Mouse (Mus musculus) large intestine, adult 2 months (tissue): ENCODE results near the gene Ercc2. TPM values are rescaled to one million over a fixed set of nuclear protein-coding genes. Genes with fewer than 3 reads are reported as not detected.

Experiments
- DNase-seq: peaks from one replicate; pipeline ENCODE4 v3.0.0-alpha.2; 2012; ENCODE audit warnings: low read depth, low spot score
- WGBS: fragments of 180-500 bp; shearing (Covaris S2); methylation state at CpG from one replicate; pipeline ENCODE4 v1.1.7; 2018; 5-methylcytosine and 5-hydroxymethylcytosine counted together
- polyA plus RNA-seq: library from polyadenylated mRNA; depleted of rRNA; stranded (reverse); fragments of >200 nt; gene quantifications from 2 replicates; pipeline ENCODE4 v1.2.3, GENCODE M21; 2012; rRNA removed

Gene Ercc2
- polyA plus RNA-seq = 28.7 and 36.5 TPM in 2 replicates

DNA sequence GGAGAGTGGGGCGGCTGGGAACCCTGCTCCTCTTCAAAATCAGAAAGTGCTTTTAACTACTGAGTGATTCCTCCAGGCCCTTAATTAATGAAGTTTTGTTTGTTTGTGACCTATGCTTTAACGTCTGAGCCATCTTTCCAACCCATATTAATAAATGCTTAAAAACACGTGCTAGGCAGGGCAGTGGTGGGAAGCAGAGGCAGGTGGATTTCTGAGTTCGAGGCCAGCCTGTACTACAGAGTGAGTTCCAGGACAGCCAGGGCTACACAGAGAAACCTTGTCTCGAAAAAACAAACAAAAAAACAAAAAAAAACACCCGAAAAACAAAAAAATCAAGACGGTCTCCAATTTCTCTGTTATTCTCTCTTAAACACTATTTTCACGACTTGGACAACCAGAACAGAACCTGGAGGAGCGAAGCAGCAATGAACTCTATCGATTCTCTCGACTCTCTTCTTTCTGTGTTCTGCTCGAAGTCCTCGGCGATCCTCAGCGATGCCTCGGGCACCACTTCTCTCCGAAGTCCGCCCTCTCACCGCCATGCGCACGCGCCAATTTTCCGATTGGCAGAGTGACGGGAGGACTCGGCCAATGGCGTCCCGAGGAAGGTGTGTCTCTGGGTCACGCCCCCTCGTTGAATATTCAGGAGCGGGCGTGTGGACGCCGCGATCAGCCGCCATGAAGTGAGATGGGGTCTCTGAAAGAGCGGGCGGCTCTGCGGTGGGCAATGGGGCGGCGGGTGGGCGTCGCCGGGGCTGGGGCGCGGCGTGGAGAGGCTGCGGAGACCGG is at the start of gene Ercc2:
Gene Ercc2 (plus strand): TSS at position 634 of the 789 bp plus-strand sequence.
- WGBS = 6% methylated on average over 40 of the region's 48 CpGs
- DNase-seq = peak; percentile 99

DNA sequence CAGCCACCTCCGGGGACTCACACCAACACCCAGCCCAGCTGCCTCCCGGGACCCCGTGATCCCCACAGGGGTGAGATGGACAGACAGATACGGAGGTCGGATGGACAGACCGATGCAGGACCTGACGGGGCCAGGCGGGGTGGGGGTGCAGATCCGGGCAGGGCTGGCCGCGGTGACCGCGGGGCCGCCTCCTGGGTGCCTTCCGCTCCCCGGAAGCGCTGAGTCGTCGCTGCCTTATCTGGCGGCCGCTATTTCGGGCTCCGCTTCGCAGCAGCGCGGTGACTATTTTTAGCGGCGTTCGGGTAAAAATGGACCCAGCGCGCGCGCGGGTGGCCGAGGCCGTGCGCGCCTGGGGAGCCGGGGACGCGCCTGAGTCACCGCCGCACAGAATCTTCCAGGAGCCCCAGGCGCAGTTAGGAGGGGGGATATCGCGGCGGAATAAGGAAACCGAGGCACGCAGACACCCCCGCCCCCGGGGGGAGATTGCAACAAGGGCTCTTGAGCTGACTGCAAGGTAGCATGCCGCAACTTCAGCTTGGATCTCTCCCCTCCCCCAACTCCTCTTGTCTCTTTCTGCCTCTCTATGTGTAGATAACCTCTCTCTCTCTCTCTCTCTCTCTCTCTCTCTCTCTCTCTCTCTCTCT is 49.0 kb upstream of the Ercc2 start:
- no peak for DNase-seq
- WGBS = under 1% methylated on average over 52 of the region's 52 CpGs

DNA sequence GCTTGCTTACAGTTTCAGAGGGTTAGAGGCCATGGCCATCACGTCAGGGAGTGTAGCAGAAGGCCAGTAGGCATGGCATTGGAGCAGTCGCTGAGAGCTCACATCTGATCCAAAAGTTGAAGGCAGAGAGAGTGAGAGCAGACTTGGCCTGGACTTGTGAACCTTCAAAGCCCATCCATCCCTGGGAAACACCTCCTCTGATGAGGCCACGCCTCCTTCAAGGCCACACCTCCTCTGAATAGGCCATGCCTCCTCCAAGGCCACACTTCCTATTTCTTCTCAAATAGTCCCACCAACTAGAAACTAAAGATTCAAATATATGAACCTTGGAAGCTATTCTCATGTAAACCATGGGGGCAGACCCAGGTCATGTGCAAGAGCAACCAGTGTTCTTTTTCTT is 46.2 kb upstream of the Ercc2 start:
- DNase-seq = no peak
- WGBS = 42% methylated on average over 3 of the region's 3 CpGs

DNA sequence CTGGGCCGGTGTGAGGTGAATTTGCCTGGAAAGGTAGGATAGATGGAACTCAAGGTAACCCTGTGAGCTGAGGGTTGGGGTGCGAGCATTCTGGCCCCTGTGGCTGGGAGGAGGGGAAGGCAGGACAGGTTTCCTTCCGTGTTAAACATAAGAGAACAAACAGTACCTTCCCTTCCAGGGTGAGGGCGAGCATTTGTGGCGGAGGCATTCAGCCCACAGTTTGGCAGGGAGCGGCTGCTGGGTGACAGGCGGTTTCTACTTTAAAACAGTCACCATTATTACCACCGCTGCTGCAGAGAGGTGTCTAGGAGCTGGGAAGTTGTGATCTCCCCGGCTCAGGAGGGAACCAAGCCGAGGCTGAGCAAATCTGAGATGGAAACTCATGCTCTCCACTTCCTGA is 44.7 kb upstream of the Ercc2 start:
- WGBS = 42% methylated on average over 10 of the region's 10 CpGs
- DNase-seq = no peak

DNA sequence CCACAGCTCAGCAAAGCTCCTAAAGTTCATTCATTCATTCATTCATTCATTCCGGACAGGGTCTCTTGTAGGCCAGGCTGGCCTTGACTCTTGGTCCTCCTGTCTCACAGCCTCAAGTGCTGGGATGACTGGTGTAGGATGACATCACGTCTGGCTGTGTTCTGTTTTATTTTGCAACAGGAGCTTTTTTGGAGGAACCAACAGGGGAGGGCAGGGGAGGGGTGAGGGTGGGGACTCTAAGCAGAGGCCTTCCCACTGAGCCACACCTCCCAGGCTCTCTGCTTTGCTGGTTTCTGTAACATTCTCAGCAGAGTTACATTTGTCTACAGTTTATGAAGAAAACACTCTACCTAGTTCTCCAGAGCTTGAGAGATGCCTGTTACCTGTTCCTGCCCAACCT is 43.8 kb upstream of the Ercc2 start:
- WGBS = 66% methylated on average over 2 of the region's 2 CpGs
- DNase-seq = no peak

DNA sequence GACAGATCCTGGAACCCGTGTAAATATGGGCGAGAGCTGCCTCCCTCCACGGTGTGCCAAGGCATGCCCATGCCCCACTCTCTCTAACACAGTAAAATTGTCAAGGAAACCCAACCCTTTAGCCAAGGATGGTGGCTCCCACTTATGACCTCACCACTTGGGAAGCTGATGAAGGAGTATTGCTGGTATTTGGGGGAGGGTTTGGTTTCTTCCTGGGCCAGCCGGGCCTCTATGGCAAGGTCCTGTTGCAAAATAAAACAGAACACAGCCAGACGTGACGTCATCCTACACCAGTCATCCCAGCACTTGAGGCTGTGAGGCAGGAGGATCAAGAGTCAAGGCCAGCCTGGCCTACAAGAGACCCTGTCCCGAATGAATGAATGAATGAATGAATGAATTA is 43.2 kb upstream of the Ercc2 start:
- 50% methylated on average over 7 of the region's 7 CpGs for WGBS

DNA sequence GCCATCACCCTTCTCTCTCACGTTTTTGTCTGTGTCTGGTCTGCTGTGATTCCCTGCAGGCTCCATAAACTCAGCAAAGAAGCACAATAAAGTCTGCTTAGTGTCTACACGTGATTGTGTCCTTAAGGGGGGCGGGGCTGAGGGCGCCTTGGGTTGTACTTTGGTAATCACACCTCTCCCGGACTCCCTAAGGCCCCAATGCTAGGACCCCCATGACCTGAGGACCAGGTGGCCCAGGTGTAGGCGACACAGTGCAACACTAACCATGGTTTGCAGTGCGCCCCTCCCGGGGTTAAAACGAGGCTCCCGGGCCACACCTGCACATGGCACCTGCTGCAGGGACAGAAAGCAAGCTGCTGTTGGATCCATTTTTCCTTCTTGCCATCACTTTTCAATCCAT is 40.6 kb upstream of the Ercc2 start:
- 12% methylated on average over 10 of the region's 10 CpGs for WGBS
- no peak for DNase-seq

More for the DNA sequence above, 43.2 kb upstream of the Ercc2 start:
- no peak for DNase-seq

DNA sequence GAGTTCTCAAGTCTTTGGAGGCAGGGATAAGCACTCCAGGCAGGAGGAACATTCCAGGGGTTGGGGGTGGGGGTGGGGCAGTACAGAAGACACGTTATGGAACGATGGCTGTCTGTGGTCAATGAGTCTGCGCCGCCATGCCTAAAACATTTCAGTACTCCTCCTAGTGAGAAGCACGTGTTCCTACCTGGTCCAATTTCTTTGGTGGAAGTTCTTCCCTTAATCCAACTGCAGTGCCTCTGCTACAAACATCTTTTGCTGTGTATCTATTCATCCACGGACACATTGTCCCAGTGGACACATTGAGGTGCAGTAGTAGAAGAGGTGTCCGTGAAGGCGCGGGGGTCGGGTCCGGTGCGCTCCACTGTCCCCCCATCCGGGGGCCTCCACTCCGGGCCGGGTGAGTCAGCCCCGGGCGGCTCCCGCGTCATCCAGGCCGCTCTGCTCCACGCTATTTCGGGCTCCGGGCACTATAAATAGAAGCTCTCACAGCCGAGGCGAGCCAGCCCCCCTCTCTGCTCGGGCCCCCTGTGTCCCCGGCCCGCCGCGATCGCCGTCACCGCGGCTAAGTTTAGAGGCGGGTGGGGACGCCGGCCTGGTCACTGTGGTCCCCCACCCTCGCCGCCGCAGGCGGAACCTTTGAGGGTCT is 39.9 kb upstream of the Ercc2 start:
- DNase-seq = no peak
- 2% methylated on average over 41 of the region's 41 CpGs for WGBS

DNA sequence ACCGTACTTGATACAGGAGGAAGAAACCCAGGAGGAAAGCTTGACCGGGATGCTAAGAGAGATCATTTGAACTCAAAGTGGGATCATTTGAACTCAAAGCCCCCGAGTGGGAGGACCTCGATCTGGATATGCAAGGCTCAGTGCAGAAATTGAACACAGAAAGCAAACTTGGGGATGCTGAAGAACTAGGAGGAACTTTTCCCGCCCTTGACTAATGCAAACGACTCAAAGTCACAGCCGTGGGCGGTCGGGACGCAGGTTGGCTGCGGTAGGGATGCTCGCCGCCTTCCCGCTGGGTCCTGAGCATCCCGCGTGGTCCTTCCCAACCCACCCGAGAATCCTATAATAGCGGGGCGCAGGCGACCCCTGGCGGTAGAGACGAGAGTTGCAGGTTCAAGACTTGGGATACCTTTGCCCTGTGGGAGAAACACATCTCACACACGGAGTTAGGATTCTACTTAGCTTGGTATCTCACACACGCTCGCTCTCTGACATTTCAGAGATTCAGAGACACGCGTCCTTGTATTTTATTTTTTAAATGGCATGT is 39.3 kb upstream of the Ercc2 start:
- under 1% methylated on average over 27 of the region's 27 CpGs for WGBS
- peak; percentile 67 for DNase-seq

DNA sequence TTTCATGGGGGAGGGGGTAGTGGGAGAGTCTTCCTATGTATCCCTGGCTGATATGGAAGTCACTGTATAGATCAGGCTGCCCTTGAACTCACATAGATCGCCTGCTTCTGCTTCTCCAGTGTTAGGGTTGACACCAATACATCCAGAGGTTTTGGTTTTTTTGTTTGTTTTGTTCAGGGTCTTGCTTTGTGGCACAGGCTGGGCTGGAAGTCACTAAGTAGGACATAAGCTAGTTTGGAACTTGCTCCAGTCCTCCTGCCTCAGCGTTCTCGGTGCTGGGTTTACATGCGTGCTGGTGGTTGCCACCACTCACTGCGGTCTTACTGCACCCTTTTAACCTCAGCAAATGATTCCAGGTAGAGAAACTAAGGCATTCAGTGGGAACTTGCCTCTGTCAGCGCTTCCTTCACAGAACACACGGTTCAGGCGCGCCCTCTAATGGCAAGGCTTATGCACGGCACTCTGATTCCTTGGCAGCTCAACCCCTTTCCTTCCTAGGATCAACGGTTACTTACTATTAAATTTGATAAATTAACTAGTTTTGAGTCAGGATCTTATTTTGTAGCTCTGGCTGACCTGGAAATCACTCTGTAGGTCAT is 38.5 kb upstream of the Ercc2 start:
- DNase-seq = peak; percentile 75
- under 1% methylated on average over 11 of the region's 11 CpGs for WGBS

DNA sequence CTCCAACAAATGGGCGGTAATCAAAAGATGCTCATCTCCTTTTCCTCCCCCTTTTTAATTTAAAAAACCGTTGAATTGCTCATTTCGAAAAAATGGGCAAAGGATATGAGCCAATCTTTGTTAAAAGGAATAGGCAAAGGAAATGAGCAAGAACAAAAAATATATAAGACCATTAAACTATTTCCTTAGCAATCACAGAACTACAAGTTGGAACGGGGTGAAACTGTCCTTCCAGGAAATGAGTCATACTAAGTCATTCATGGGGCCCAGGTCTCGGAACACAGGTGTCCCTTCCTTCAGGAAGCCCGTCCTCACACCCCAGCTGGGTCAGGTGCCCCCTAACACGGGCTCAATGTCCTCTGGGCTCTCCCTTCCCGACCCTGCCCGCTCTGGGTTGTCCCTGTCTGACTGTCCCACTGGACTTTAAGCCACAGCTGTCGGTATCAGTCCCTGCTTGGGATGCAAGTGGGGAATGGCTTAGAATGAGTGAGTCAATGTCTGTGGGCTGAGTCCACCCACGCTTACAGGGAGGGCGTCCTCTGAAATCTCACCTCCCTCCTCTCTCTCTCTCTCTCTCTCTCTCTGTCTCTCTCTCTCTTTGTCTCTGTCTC is 37.5 kb upstream of the Ercc2 start, which contains the start of gene Ercc1:
Gene Ercc1 (plus strand): TSS at position 542 of the 611 bp plus-strand sequence.
- no peak for DNase-seq
- WGBS = 12% methylated on average over 12 of the region's 12 CpGs

DNA sequence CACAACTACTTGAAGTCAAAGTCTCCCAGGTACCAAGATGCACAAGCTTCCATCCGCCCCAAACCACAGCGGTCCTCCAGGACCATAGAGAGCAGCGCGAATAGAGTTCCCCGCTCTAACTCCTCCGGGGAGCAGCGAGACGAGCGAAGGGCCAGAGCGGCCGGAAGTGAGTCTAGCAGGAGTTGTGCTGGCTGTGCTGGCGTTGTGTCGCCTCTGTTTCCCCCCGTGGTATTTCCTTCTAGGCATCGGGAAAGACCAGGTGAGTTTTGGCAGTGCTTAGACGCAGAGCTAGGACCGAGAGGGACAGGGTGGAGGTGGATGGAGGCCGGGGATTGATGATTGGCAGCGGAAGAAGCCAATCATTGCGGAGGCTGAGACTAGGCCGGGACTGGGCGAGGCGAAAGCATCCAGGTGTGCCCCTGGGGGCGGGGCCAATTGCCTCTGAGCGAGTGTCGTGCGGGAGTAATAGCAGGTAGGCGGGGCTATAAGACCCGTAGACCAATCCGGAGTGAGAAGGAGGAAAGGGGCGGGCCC is 36.8 kb upstream of the Ercc2 start:
- under 1% methylated on average over 31 of the region's 31 CpGs for WGBS
- peak; percentile 99 for DNase-seq

DNA sequence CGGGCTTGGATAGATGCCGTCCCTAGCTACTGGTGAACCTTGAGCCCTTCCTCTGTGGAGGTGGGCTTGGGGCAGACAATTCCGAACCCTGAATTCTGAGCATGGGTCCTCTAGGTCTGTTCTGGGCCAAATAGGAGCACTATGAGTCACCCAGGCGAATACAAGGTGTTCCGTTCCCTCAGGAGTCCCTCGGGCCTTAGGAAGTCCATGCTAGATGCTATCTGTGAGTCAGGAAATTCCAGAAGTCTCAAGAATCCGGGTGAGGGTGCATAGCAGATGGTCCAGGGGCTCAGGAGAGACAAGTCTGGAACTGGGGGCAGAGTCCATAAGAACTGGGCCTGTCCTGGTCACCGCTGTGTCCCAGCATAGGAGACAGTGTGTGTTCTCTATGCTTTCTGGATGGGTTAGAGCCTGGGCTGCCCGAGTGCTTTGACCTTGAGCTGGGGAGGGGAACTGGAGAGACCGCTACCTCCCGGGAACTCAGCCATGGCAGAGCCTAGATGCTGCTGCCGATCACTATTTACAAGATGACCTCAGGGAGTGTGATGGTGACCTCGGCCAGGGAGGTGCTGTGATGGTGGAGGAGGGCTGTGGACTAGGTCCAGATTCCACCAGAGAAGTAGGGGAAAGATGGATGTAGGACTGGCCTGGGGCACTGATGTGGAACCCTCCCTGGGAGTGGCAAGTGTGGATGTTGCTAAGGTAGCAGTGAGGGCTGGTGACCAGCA is 32.5 kb upstream of the Ercc2 start:
- DNase-seq = no peak
- WGBS = 79% methylated on average over 13 of the region's 13 CpGs

DNA sequence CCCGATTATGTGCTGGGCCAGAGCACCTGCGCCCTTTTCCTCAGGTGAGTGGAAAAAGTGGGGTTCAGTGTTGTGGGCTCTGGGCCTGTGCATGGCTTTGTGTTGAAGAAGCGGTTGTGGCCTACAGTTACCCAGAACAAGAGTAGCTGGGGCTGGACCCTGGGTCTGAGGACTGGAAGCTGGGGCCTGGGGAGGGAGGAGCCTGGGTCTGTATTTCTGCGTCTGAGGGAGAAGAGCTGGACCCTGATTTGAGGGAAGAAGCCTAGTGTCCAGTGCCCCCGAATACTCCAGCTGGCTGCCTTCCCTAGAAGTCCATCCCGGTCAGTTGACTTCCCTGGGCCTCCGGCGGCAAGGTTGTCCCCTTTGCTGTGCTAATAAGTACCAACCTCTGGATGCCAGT is 31.6 kb upstream of the Ercc2 start:
- DNase-seq = no peak
- 99% methylated on average over 8 of the region's 8 CpGs for WGBS

DNA sequence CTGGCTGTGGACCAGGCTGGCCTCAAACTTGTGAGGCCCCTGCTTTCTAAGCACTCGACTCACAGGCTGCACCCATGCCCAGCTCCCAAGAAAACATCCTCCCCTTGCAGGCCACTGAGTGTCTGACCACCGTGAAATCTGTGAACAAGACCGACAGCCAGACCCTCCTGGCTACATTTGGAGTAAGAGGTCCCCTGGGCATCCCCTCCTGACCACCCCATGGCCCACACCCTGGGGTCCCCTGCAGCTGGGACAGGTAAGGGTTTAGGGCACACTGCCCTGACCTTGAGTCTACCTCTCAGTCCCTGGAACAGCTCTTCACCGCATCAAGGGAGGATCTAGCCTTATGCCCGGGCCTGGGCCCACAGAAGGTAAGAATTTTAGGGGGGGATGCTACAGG is 26.8 kb upstream of the Ercc2 start:
- no peak for DNase-seq
- 87% methylated on average over 5 of the region's 5 CpGs for WGBS

DNA sequence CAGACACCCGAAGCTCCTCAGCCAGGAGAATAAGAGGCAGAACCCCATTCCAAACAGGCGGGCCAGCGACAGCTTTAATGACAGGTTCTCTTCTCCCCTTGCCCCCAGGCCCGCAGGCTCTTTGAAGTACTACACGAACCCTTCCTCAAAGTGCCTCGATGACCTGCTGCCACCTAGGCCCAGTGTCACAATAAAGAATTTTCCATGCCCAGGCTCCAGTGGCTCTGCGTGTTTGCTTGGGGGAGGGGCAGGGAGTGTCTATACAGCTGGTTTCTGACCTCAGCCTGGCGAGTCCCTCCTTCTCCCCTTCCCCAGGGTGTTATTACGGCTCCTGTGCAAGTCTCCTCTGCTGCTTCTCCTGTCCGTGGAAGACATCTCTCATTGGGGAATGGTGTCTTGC is 25.5 kb upstream of the Ercc2 start:
- WGBS = 65% methylated on average over 10 of the region's 10 CpGs
- no peak for DNase-seq

DNA sequence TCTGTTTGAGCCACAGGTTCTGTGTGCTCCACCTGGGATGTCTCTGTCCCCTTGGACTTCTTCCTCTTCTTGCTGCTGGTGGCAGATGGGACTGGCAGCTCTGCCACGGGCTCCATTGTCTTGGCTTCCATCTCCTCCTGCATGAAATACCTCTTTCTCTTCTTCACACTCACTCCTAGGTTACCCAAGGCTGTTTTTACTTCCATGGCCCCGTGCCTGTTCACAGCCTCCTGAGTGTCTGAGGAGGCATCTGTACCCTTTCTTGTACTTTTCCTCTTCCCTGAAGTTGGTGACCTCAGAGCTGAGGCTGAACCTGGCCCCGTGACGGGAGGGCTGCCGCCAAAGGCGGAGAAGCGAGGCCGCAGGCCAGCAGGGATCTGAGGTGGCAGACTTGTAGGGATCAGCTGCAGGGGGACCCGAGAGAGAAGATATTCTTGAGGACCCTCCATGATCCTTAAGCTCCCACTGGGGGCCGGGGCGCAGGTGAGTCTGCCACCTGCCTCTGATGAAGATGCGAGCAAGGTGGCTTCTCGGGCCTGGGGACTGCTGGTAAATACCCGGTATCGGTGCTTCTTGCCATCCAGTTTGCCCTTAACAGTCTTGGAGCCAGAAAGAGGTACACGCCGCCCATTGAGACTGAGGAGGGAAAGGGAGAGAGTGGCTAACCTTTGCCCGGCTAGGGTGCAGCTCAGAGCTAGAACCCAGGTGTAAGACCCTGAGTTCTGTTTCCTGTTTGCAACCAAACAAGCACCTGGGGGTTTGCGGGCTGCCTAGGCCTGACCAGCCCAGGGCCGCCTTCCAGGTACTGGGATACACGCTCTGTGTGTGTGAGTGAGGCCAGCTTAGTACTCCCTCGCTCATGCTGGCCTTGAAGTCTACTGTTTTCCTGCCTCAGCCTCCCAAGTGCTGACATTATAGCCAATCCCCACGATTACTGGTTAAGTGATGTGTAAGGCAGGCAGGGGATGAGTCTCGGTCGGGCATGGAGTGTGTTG is 24.1 kb upstream of the Ercc2 start:
- WGBS = 87% methylated on average over 25 of the region's 25 CpGs

DNA sequence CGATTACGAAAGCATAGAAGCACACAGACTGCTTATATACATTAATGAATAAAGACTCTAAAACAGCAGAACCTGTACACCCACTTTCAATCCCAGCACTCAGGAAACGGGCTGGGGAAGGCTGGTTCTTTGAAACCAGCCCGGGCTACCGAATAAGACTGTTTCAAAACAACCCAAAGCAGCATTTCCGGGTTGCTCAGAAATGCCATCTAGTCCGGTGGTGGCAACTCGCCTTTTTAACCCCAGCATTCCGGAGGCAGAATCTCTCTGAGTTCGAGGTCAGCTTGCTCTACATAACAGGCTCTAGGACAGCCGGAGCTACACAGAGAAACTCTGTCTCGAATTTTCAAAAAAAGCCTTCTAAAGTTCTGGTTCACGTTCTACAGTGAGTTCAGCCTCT is 23.2 kb upstream of the Ercc2 start:
- WGBS = 4% methylated on average over 13 of the region's 13 CpGs
- no peak for DNase-seq

More for the DNA sequence above, 24.1 kb upstream of the Ercc2 start:
- DNase-seq = no peak
